Mouse (Mus musculus) C2C12 (cell line): ENCODE results near the gene Phospho2.

Experiments
- CTCF ChIP-seq: IDR thresholded peaks from one replicate; pipeline ENCODE4 v1.5.1; 2011; ENCODE audit not compliant: control insufficient read depth, insufficient read depth, insufficient read length
- MYOD1 ChIP-seq: IDR thresholded peaks from one replicate; pipeline ENCODE4 v1.6.1; 2011; ENCODE audit warnings: low read depth; ENCODE audit not compliant: control insufficient read depth, insufficient read length

DNA sequence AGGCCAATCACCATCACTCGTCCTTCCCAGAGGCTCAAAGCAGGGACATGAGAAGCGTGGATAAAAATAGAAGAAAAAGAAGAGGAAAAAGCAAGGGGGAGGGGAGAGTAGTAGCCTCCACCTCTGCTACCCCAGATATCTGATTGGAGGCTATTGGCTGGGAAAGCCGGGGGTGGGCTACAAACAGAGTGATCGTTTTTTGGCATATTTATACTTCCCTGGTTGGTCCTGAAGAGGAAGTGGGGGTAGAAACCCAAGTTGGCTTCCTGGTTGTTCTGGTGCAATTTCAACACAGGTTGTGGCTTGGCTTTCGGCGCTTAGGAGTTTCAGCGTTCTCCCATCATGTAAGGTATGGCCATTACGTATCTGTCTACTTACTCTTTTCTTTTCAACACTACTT is 32.3 kb downstream of the Phospho2 start, which contains the start of gene Klhl23:
- TF ChIP-seq CTCF: no peak
- no peak for TF ChIP-seq MYOD1
